Mouse (Mus musculus) liver, postnatal 0 days (tissue): ENCODE measurements around the gene Dpf1.

ENCODE experiments used
- CTCF ChIP-seq: sonication (generic); IDR thresholded peaks from 2 replicates; pipeline ENCODE4 v1.5.1; 2016; ENCODE audit warnings: antibody characterized with exemption, low read depth
- EP300 ChIP-seq: IDR thresholded peaks from 2 replicates; pipeline ENCODE4 v1.6.1; 2016; ENCODE audit warnings: antibody characterized with exemption, low read depth, mild to moderate bottlenecking

- TF ChIP-seq CTCF (no peak), EP300 (no peak)
These were observed 34.7 kb downstream of the Dpf1 start for GRCm38 (mm10) chr7:29338351-29338919.
